Mouse (Mus musculus) liver, embryonic 14.5 days (tissue): Measurements from ENCODE around the gene Pqlc3. TPM values are rescaled to one million over a fixed set of nuclear protein-coding genes. Genes with fewer than 3 reads are reported as not detected.
A peak's percentile ranks its signal among the peaks of the same experiment; 100 is the strongest.
"Not testable (repeated sequence)": the region's sequence is repeated elsewhere in the genome, so short reads cannot be mapped to it uniquely, and the experiment has no call there.

Experiments
- ATAC-seq: fragments of 200-750 bp; cut with Nextera tagmentation; 2 replicates; pipeline ENCODE4 v1.8.0; 2017; ENCODE audit warnings: moderate number of reproducible peaks, mild to moderate bottlenecking, moderate library complexity; ENCODE audit not compliant: insufficient read depth
- DNase-seq, 3 experiments: peaks; one replicate each; pipeline ENCODE4 v3.0.0-alpha.2; 2012 to 2013; ENCODE audit warnings: low read depth in 3 of 3, low spot score in 3 of 3
- H3K27ac ChIP-seq: fragments of 300-500 bp; sonication (generic); 2 replicates; pipeline ENCODE4 v1.5.1; 2014; ENCODE audit warnings: moderate library complexity, mild to moderate bottlenecking, control low read depth, inconsistent platforms
- H3K27me3 ChIP-seq: fragments of 300-500 bp; sonication (generic); 2 replicates; pipeline ENCODE4 v1.6.1; 2014; ENCODE audit warnings: mild to moderate bottlenecking, low read length, moderate library complexity; ENCODE audit not compliant: control insufficient read depth, insufficient read depth
- H3K36me3 ChIP-seq: fragments of 300-500 bp; sonication (generic); replicated peaks from 2 replicates; pipeline ENCODE4 v1.6.1; 2014; ENCODE audit warnings: low read depth; ENCODE audit not compliant: control insufficient read depth, insufficient read depth
- H3K4me1 ChIP-seq, 2 experiments: fragments of 200-500 bp in 1 of 2; fragments of 300-500 bp in 1 of 2; sonication (generic) in 1 of 2; replicated peaks; 2 replicates each; pipeline ENCODE4 v1.6.1; 2012 to 2014; ENCODE audit warnings: antibody characterized with exemption in 1 of 2, inconsistent platforms in 1 of 2, low read length in 1 of 2; ENCODE audit not compliant: control insufficient read depth in 2 of 2, insufficient read depth in 2 of 2
- H3K4me2 ChIP-seq: fragments of 300-500 bp; sonication (generic); 2 replicates; pipeline ENCODE4 v1.6.1; 2014; ENCODE audit warnings: low read depth, mild to moderate bottlenecking, control low read depth, moderate library complexity
- H3K4me3 ChIP-seq, 2 experiments: fragments of 200-500 bp in 1 of 2; fragments of 300-500 bp in 1 of 2; sonication (generic) in 1 of 2; 2 replicates each; pipeline ENCODE4 v1.5.1; 2012 to 2014; ENCODE audit warnings: low read depth in 2 of 2, low read length in 2 of 2, mild to moderate bottlenecking in 2 of 2, control low read depth in 1 of 2, inconsistent platforms in 1 of 2, moderate library complexity in 1 of 2; ENCODE audit not compliant: insufficient read depth in 1 of 2
- H3K9ac ChIP-seq: fragments of 300-500 bp; sonication (generic); replicated peaks from 2 replicates; pipeline ENCODE4 v1.6.1; 2014; ENCODE audit warnings: mild to moderate bottlenecking, control low read depth, moderate library complexity
- H3K9me3 ChIP-seq: fragments of 300-500 bp; sonication (generic); 2 replicates; pipeline ENCODE4 v1.6.1; 2016; ENCODE audit warnings: low read length, mixed read lengths; ENCODE audit not compliant: control insufficient read depth
- CTCF ChIP-seq: IDR thresholded peaks from 2 replicates; pipeline ENCODE4 v1.5.1; 2016; ENCODE audit warnings: antibody characterized with exemption, low read depth, control low read depth
- EP300 ChIP-seq: IDR thresholded peaks from 2 replicates; pipeline ENCODE4 v1.6.1; 2016; ENCODE audit warnings: antibody characterized with exemption, low read depth
- WGBS: fragments of 180-500 bp; shearing (Covaris S2); extraction: QIAGEN DNeasy Blood & Tissue Kit; methylation state at CpG from one replicate; pipeline ENCODE4 v1.1.7; 2014; ENCODE audit not compliant: insufficient replicate concordance; 5-methylcytosine and 5-hydroxymethylcytosine counted together
- polyA plus RNA-seq, 2 experiments: library from polyadenylated mRNA; depleted of rRNA in 1 of 2; stranded (reverse) in 1 of 2; unstranded in 1 of 2; fragments of >200 nt; fragmentation: Nextera tagmentation in 1 of 2; extraction: Ambion mirVana in 1 of 2; gene quantifications; 2 replicates each; pipeline versions ENCODE4 v1.2.1 to v1.2.3; 2012 to 2014

Pqlc3 gene
- polyA plus RNA-seq, 2 experiments = 3.3 to 5.0 TPM

GRCm38 (mm10) chr12:17034671-17035070 lies 34.5 kb upstream of the Pqlc3 start:
- Histone ChIP-seq H3K27ac (no peak overlapping the region), H3K9me3 (no peaks in the 10 kb centered on the region), H3K4me3 (no peak overlapping the region), H3K27me3 (no peaks in the 10 kb centered on the region), H3K36me3 (no peaks in the 10 kb centered on the region), H3K9ac (no peak overlapping the region), H3K4me2 (no peak overlapping the region), H3K4me1 (no peaks in the 10 kb centered on the region)
- ATAC-seq (no peak), DNase-seq (no peak)
- TF ChIP-seq CTCF (no peak), EP300 (no peak)
- WGBS = 54% methylated on average over 5 of the region's 5 CpGs

GRCm38 (mm10) chr12:17033464-17033841 lies 33.2 kb upstream of the Pqlc3 start:
- no peak for ATAC-seq
- Histone ChIP-seq H3K4me3 (no peak overlapping the region), H3K36me3 (no peaks in the 10 kb centered on the region), H3K27me3 (no peaks in the 10 kb centered on the region), H3K9ac (no peak overlapping the region), H3K4me1 (no peaks in the 10 kb centered on the region), H3K9me3 (no peaks in the 10 kb centered on the region), H3K27ac (no peak overlapping the region), H3K4me2 (no peak overlapping the region)
- no peak for TF ChIP-seq CTCF
- no peak for TF ChIP-seq EP300
- DNase-seq = no peak
- WGBS = 51% methylated on average over 9 of the region's 9 CpGs

- H3K4me3 ChIP-seq = no peak overlapping the region
- H3K4me1 ChIP-seq = no peaks in the 10 kb centered on the region
- TF ChIP-seq CTCF = peak; percentile 76
- no peak for TF ChIP-seq EP300
- DNase-seq (peak; percentile 39 to 42 (median 39)), ATAC-seq (no peak)
- WGBS = 29% methylated on average over 13 of the region's 13 CpGs
- no peaks in the 10 kb centered on the region for H3K27me3 ChIP-seq
- H3K36me3 ChIP-seq = no peaks in the 10 kb centered on the region
- H3K9me3 ChIP-seq = no peaks in the 10 kb centered on the region
- H3K27ac ChIP-seq = no peak overlapping the region
- no peak overlapping the region for H3K9ac ChIP-seq
- no peak overlapping the region for H3K4me2 ChIP-seq
Measured at GRCm38 (mm10) chr12:17032694-17033463, 32.7 kb upstream of the Pqlc3 start.

GRCm38 (mm10) chr12:17024554-17025110 lies 24.4 kb upstream of the Pqlc3 start:
- no peaks in the 10 kb centered on the region for H3K9me3 ChIP-seq
- no peaks in the 10 kb centered on the region for H3K27me3 ChIP-seq
- no peaks in the 10 kb centered on the region for H3K36me3 ChIP-seq
- no peak for TF ChIP-seq CTCF
- no peak for TF ChIP-seq EP300
- no peak for DNase-seq
- no peak overlapping the region for H3K27ac ChIP-seq
- no peak for ATAC-seq
- H3K4me1 ChIP-seq = no peaks in the 10 kb centered on the region
- 78% methylated on average over 6 of the region's 6 CpGs for WGBS
- no peak overlapping the region for H3K4me2 ChIP-seq
- H3K4me3 ChIP-seq = no peak overlapping the region
- H3K9ac ChIP-seq = no peak overlapping the region

GRCm38 (mm10) chr12:17022145-17022544 lies 21.9 kb upstream of the Pqlc3 start:
- no peaks in the 10 kb centered on the region for H3K36me3 ChIP-seq
- H3K9ac ChIP-seq = no peak overlapping the region
- ATAC-seq (no peak), DNase-seq (no peak)
- no peaks in the 10 kb centered on the region for H3K27me3 ChIP-seq
- no peak overlapping the region for H3K27ac ChIP-seq
- peak overlapping the region; percentile 20; the same call in 1 of the 2 replicates for H3K4me2 ChIP-seq
- H3K4me1 ChIP-seq = no peaks in the 10 kb centered on the region
- H3K4me3 ChIP-seq = no peak overlapping the region
- no peaks in the 10 kb centered on the region for H3K9me3 ChIP-seq
- TF ChIP-seq EP300 (no peak), CTCF (no peak)
- 59% methylated on average over 4 of the region's 4 CpGs for WGBS

- not testable (repeated sequence) for H3K4me1 ChIP-seq, DNase-seq, H3K27me3 ChIP-seq, H3K9me3 ChIP-seq, H3K4me2 ChIP-seq, H3K36me3 ChIP-seq, ATAC-seq, H3K27ac ChIP-seq, H3K9ac ChIP-seq, H3K4me3 ChIP-seq
- 54% methylated on average over 4 of the region's 4 CpGs for WGBS
Measured at GRCm38 (mm10) chr12:17021125-17021524, 20.9 kb upstream of the Pqlc3 start.
